Comparison of ENCODE assay signal across 19 mouse cellular contexts in the genomic region with DNA sequence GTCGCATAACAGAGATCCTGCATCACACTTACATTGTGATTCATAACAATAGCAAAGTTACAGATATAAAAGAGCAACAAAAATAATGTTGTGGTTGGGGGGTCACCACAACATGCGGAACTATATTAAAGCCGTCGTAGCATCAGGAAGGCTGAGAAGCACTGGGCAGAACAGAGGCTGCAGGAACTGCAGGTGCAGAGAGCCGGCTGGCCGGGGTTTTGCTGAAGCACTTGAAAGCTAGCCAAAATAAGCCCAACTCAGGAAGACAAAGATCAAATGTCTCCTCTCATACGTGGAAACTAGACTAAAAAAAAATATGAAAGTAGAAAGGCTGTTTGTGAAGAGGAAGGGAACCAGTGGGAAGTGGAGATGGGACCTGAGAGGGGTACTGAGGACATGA. TPM values are rescaled to one million over a fixed set of nuclear protein-coding genes. Genes with fewer than 3 reads are reported as not detected.
DNase-seq lines count a peak whose midpoint lies in the region; ATAC-seq and TF ChIP-seq lines count a peak whose summit lies in the region.
"Had no signal": no experiment of that assay in that cellular context is flagged by ENCODE, and none has a peak within 500 bp of the region (broad histone marks: within the 10 kb centered on the region; RNA-seq: fewer than 3 reads in every experiment).

No protein-coding gene starts in this region.

- H3K9ac ChIP-seq in kidney, embryonic 15.5 days, result no peak overlapping the region
- H3K9ac ChIP-seq: embryonic facial prominence, embryonic 13.5 days; forebrain, embryonic 12.5 days; limb, embryonic 15.5 days; neural tube, embryonic 15.5 days had no signal

- H3K4me3 ChIP-seq in kidney, adult 2 months (ENCODE audit: insufficient read depth, low read depth, low read length), result no peak overlapping the region
- no peak overlapping the region for H3K4me3 ChIP-seq in kidney, embryonic 15.5 days (replicated peaks)
- H3K4me3 ChIP-seq: embryonic facial prominence, embryonic 13.5 days; forebrain, embryonic 12.5 days; heart, embryonic 10.5 days; layer of hippocampus, adult 2 months; limb, embryonic 15.5 days; neural tube, embryonic 15.5 days had no signal

- no peak for ATAC-seq in kidney, embryonic 15.5 days (replicated peaks; ENCODE audit: low FRiP score)
- ATAC-seq: hindbrain, embryonic 16.5 days; lung, postnatal 0 days had no signal

- H3K27ac ChIP-seq in kidney, adult 2 months (ENCODE audit: insufficient read depth, low read depth, low read length), result 0 out of 2 replicates have a peak overlapping the region, but pooled peaks have one; percentile 30
- H3K27ac ChIP-seq in kidney, embryonic 15.5 days, result no peak overlapping the region
- H3K27ac ChIP-seq: embryonic facial prominence, embryonic 13.5 days; forebrain, embryonic 12.5 days; heart, embryonic 10.5 days; limb, embryonic 15.5 days; neural tube, embryonic 15.5 days had no signal

- TF ChIP-seq POLR2A in kidney, adult 2 months (IDR thresholded peaks at IDR 0.05; ENCODE audit: low read depth, low read length), result no peak

- H3K9me3 ChIP-seq in kidney, embryonic 15.5 days (replicated peaks), result no peaks in the 10 kb centered on the region
- H3K9me3 ChIP-seq: embryonic facial prominence, embryonic 13.5 days; forebrain, embryonic 12.5 days; heart, embryonic 10.5 days; limb, embryonic 15.5 days; neural tube, embryonic 15.5 days had no signal

- no peaks in the 10 kb centered on the region for H3K27me3 ChIP-seq in kidney, adult 2 months (replicated peaks; ENCODE audit: control insufficient read depth, insufficient read depth, low read length)
- H3K27me3 ChIP-seq in kidney, embryonic 15.5 days, result no peaks in the 10 kb centered on the region
- H3K27me3 ChIP-seq: embryonic facial prominence, embryonic 13.5 days; limb, embryonic 15.5 days; neural tube, embryonic 15.5 days had no signal

- no peak for TF ChIP-seq CTCF in kidney, adult 2 months (conservative IDR thresholded peaks at IDR 0.05; ENCODE audit: insufficient read depth, insufficient read length, low read depth, low read length)

- WGBS in kidney, adult 2 months, result 30% methylated on average over 7 of the region's 7 CpGs
- 44% methylated on average over 7 of the region's 7 CpGs for whole genome bisulfite sequencing in kidney, embryonic 15.5 days

- peaks cover 19% of the 10 kb centered on the region; the same call in 1 of the 2 replicates for H3K4me1 ChIP-seq in kidney, adult 2 months (ENCODE audit: control insufficient read depth, insufficient read depth, low read length)
- peaks cover 19% of the 10 kb centered on the region for H3K4me1 ChIP-seq in kidney, embryonic 15.5 days

- no peaks in the 10 kb centered on the region for H3K36me3 ChIP-seq in kidney, adult 2 months (ENCODE audit: control insufficient read depth, insufficient read depth, low read length)
- no peaks in the 10 kb centered on the region for H3K36me3 ChIP-seq in kidney, embryonic 15.5 days
- H3K36me3 ChIP-seq: embryonic facial prominence, embryonic 13.5 days; forebrain, embryonic 12.5 days; heart, embryonic 10.5 days; limb, embryonic 15.5 days; neural tube, embryonic 15.5 days had no signal

- DNase-seq in adrenal gland, postnatal 10 days, result peak; percentile 21
- no peak for DNase-seq in adrenal gland, adult 18-20 months (ENCODE audit: low spot score in 2 of 2)
- DNase-seq in kidney, adult 2 months, result peak; percentile 82
- DNase-seq in kidney, postnatal 14 days, result peak; percentile 69
- peak; percentile 32 to 35 for DNase-seq in thymus, postnatal 10 days (ENCODE audit: low spot score in 2 of 2)
- no peak for DNase-seq in T-cell, adult 2 months (ENCODE audit: low spot score)
- DNase-seq in ovary, adult 18-20 months (ENCODE audit: low spot score), result no peak
- DNase-seq: adrenal gland, adult 2 months; cerebellum, postnatal 14 days had no signal

- H3K4me2 ChIP-seq in kidney, embryonic 15.5 days, result no peak overlapping the region
- H3K4me2 ChIP-seq: embryonic facial prominence, embryonic 13.5 days; forebrain, embryonic 12.5 days; limb, embryonic 15.5 days; neural tube, embryonic 15.5 days had no signal

RNA-seq across cellular contexts. Expression of a gene that starts 19.3 kb away (rescaled TPM):
- total RNA-seq in adrenal gland, postnatal 10 days (2021), result 1 to 10 TPM in 1 of 2 experiments, under 1 TPM in 1; 0.58 to 1.4 TPM
- total RNA-seq in adrenal gland, adult 18-20 months (2021), result under 1 TPM; 0.16 to 0.33 TPM
- 526 and 582 TPM in 2 replicates for polyA plus RNA-seq in kidney, adult 2 months (2012; rRNA removed)
- polyA plus RNA-seq in kidney, embryonic 15.5 days (2015; fragmentation: Nextera tagmentation; extraction: Ambion mirVana), result 6.8 and 8.3 TPM in 2 replicates
- polyA plus RNA-seq: embryonic facial prominence, embryonic 13.5 days; urinary bladder, adult 2 months had no signal

RNA-seq across cellular contexts. Expression of a gene that starts 46.1 kb away (rescaled TPM):
- total RNA-seq in adrenal gland, postnatal 10 days (2021), result not detected
- total RNA-seq in adrenal gland, adult 18-20 months (2021), result under 1 TPM in 1 of 2 experiments, not detected in 1; 0.17 TPM
- 355 and 358 TPM in 2 replicates for polyA plus RNA-seq in kidney, adult 2 months (2012; rRNA removed)
- polyA plus RNA-seq in kidney, embryonic 15.5 days (2015; fragmentation: Nextera tagmentation; extraction: Ambion mirVana), result 21.6 and 26.5 TPM in 2 replicates
- total RNA-seq: adrenal gland, adult 2 months had no signal
- polyA plus RNA-seq: adrenal gland, adult 2 months; lung, postnatal 0 days; urinary bladder, adult 2 months had no signal

Comparison
In these comparisons a context has a peak if more than half of its experiments do, and no peak if none do; other contexts are left out.
1. DNase-seq: peak in adrenal gland, postnatal 10 days (single experiment), kidney, adult 2 months (single experiment), kidney, postnatal 14 days (single experiment) and thymus, postnatal 10 days (2 of 2); none in adrenal gland, adult 18-20 months (0 of 2), T-cell, adult 2 months (single experiment) and ovary, adult 18-20 months (single experiment).